9 mouse cellular contexts compared by ENCODE assay signal in the genomic region with DNA sequence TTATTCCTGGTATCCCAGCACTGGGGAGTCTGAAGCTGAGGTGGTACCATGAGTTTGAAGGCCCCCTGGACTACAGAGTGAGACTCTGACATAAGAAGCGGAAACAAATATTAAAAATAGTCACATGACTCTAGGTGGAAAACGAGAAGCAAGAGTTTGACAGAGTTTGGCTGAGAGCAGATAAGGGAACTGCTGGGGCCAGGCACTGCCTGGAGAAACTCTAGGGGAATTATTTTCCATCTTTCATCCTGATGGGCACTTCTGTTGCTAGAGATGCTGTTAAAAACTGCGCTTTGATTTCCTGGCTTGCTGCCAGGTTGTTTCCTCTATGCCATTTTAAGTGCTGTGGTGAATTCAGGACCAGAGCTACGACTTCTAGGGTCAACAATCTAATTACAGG.
DNase-seq lines count a peak whose midpoint lies in the region; ATAC-seq and TF ChIP-seq lines count a peak whose summit lies in the region.
"Had no signal": no experiment of that assay in that cellular context is flagged by ENCODE, and none has a peak within 500 bp of the region (broad histone marks: within the 10 kb centered on the region; RNA-seq: fewer than 3 reads in every experiment).

No protein-coding gene starts in this region.

- no peak overlapping the region for H3K27ac ChIP-seq in lung, embryonic 14.5 days (ENCODE audit: low read depth)
- H3K27ac ChIP-seq: limb, embryonic 12.5 days had no signal

- no peak for TF ChIP-seq POLR2A in lung, adult 2 months (IDR thresholded peaks at IDR 0.05; ENCODE audit: borderline replicate concordance, extremely low read depth, low read depth, low read length)

- peak; percentile 22 to 45 for DNase-seq in adrenal gland, adult (ENCODE audit: inconsistent age in 2 of 2, low spot score in 1 of 2)
- no peak for DNase-seq in adrenal gland, postnatal 25 days
- DNase-seq in lung, embryonic 14.5 days = peak; percentile 56
- no peak for DNase-seq in lung, adult 2 months
- DNase-seq in heart, postnatal 4 days = peak; percentile 53
- DNase-seq in gastrocnemius, postnatal 4 days (ENCODE audit: low spot score in 2 of 2) = no peak
- DNase-seq in layer of hippocampus, adult 11-12 months (ENCODE audit: low spot score) = no peak

- TF ChIP-seq CTCF in lung, embryonic 14.5 days (IDR thresholded peaks at IDR 0.05; ENCODE audit: low read depth) = no peak
- no peak for TF ChIP-seq CTCF in lung, adult 2 months (IDR thresholded peaks at IDR 0.05; ENCODE audit: insufficient read depth, low read length)

- no peaks in the 10 kb centered on the region for H3K36me3 ChIP-seq in lung, embryonic 14.5 days (ENCODE audit: insufficient read depth)
- H3K36me3 ChIP-seq: limb, embryonic 12.5 days had no signal

- H3K4me2 ChIP-seq in lung, embryonic 14.5 days = no peak overlapping the region
- H3K4me2 ChIP-seq: limb, embryonic 12.5 days had no signal

- no peaks in the 10 kb centered on the region for H3K4me1 ChIP-seq in lung, embryonic 14.5 days (ENCODE audit: insufficient read depth)
- H3K4me1 ChIP-seq in lung, adult 2 months (ENCODE audit: control insufficient read depth, insufficient read depth, low read length) = peaks cover 6% of the 10 kb centered on the region

- H3K4me3 ChIP-seq in lung, embryonic 14.5 days (ENCODE audit: low read depth, low read length) = no peak overlapping the region
- H3K4me3 ChIP-seq in lung, adult 2 months (replicated peaks; ENCODE audit: extremely low read depth, low read depth, low read length) = no peak overlapping the region
- H3K4me3 ChIP-seq: limb, embryonic 12.5 days had no signal

- no peaks in the 10 kb centered on the region for H3K9me3 ChIP-seq in lung, embryonic 14.5 days (ENCODE audit: low read depth, low read length)
- H3K9me3 ChIP-seq: limb, embryonic 12.5 days had no signal

- WGBS in lung, embryonic 14.5 days = 19% methylated on average over 4 of the region's 4 CpGs
- WGBS in lung, adult 2 months = 17% methylated on average over 4 of the region's 4 CpGs

- ATAC-seq in lung, embryonic 14.5 days (ENCODE audit: insufficient read depth) = no peak
- peak; percentile 66 for ATAC-seq in neutrophil, adult 5-6 weeks (ENCODE audit: extremely low read depth, insufficient number of reproducible peaks, low FRiP score, poor library complexity, severe bottlenecking)

- no peak overlapping the region for H3K9ac ChIP-seq in lung, embryonic 14.5 days
- H3K9ac ChIP-seq: limb, embryonic 12.5 days had no signal

- no peaks in the 10 kb centered on the region for H3K27me3 ChIP-seq in lung, embryonic 14.5 days (ENCODE audit: insufficient read depth, low read length)
- H3K27me3 ChIP-seq: limb, embryonic 12.5 days had no signal

Comparison
In these comparisons a context has a peak if more than half of its experiments do, and no peak if none do; other contexts are left out.
1. DNase-seq: peak in adrenal gland, adult (2 of 2), lung, embryonic 14.5 days (single experiment) and heart, postnatal 4 days (single experiment); none in adrenal gland, postnatal 25 days (single experiment), lung, adult 2 months (single experiment), gastrocnemius, postnatal 4 days (0 of 2) and layer of hippocampus, adult 11-12 months (single experiment).